Mouse (Mus musculus): Measurements from ENCODE around the gene Ydjc. TPM values are rescaled to one million over a fixed set of nuclear protein-coding genes. Genes with fewer than 3 reads are reported as not detected.
"Not testable (repeated sequence)": the region's sequence is repeated elsewhere in the genome, so short reads cannot be mapped to it uniquely, and the experiment has no call there.

The Ydjc gene
- total and polyA plus RNA-seq, 2 experiments from 2014 or later: 41.3 to 78.5 TPM

GRCm38 (mm10) chr16:17150520-17151258 is 6.3 kb downstream of the Ydjc start:
- peaks cover 5% of the 10 kb centered on the region; the same call in 1 of the 2 replicates for H3K4me1 ChIP-seq (ENCODE audit: insufficient read depth, low read length)
- H3K36me3 ChIP-seq (ENCODE audit: insufficient read depth, low read length): peaks cover 18% of the 10 kb centered on the region
- no peak for TF ChIP-seq CTCF (IDR thresholded peaks at IDR 0.05; ENCODE audit: low read depth)

GRCm38 (mm10) chr16:17151874-17152273 is 7.5 kb downstream of the Ydjc start:
- no peak overlapping the region for H3K9ac ChIP-seq (replicated peaks; ENCODE audit: low read length)
- H3K27me3 ChIP-seq (ENCODE audit: insufficient read depth, low read length): no peaks in the 10 kb centered on the region
- no peak for TF ChIP-seq CTCF (IDR thresholded peaks at IDR 0.05; ENCODE audit: low read depth)
- peaks cover 5% of the 10 kb centered on the region; the same call in 1 of the 2 replicates for H3K4me1 ChIP-seq (ENCODE audit: insufficient read depth, low read length)
- no peak overlapping the region for H3K27ac ChIP-seq
- DNase-seq (ENCODE audit: low spot score) (no peak), ATAC-seq (no peak)
- H3K9me3 ChIP-seq (ENCODE audit: low read length): no peaks in the 10 kb centered on the region
- WGBS: 96% methylated on average over 4 of the region's 4 CpGs
- no peak overlapping the region for H3K4me3 ChIP-seq (ENCODE audit: low read length)
- H3K36me3 ChIP-seq (ENCODE audit: insufficient read depth, low read length): peaks cover 18% of the 10 kb centered on the region
- no peak overlapping the region for H3K4me2 ChIP-seq (ENCODE audit: low read depth, low read length)

More at GRCm38 (mm10) chr16:17150520-17151258, 6.3 kb downstream of the Ydjc start:
- Histone ChIP-seq H3K4me2 (ENCODE audit: low read depth, low read length) (no peak overlapping the region), H3K27me3 (ENCODE audit: insufficient read depth, low read length) (no peaks in the 10 kb centered on the region), H3K9me3 (ENCODE audit: low read length) (no peaks in the 10 kb centered on the region), H3K27ac (no peak overlapping the region), H3K9ac (replicated peaks; ENCODE audit: low read length) (no peak overlapping the region), H3K4me3 (ENCODE audit: low read length) (no peak overlapping the region)
- 89% methylated on average over 7 of the region's 7 CpGs for WGBS
- DNase-seq (ENCODE audit: low spot score) (no peak), ATAC-seq (no peak)

GRCm38 (mm10) chr16:17154346-17154745 is 9.9 kb downstream of the Ydjc start:
- DNase-seq (ENCODE audit: low spot score) (no peak), ATAC-seq (no peak)
- Histone ChIP-seq H3K36me3 (ENCODE audit: insufficient read depth, low read length) (peaks cover 32% of the 10 kb centered on the region), H3K9me3 (ENCODE audit: low read length) (no peaks in the 10 kb centered on the region), H3K4me1 (ENCODE audit: insufficient read depth, low read length) (no peaks in the 10 kb centered on the region), H3K4me3 (ENCODE audit: low read length) (no peak overlapping the region), H3K27ac (no peak overlapping the region), H3K9ac (replicated peaks; ENCODE audit: low read length) (no peak overlapping the region), H3K27me3 (ENCODE audit: insufficient read depth, low read length) (no peaks in the 10 kb centered on the region), H3K4me2 (ENCODE audit: low read depth, low read length) (no peak overlapping the region)
- 93% methylated on average over 2 of the region's 2 CpGs for WGBS
- no peak for TF ChIP-seq CTCF (IDR thresholded peaks at IDR 0.05; ENCODE audit: low read depth)

GRCm38 (mm10) chr16:17165478-17165877 is 21.1 kb downstream of the Ydjc start:
- H3K9ac ChIP-seq (replicated peaks; ENCODE audit: low read length): not testable (repeated sequence)
- WGBS: 87% methylated on average over 1 of the region's 1 CpGs

GRCm38 (mm10) chr16:17167179-17167578 is 22.8 kb downstream of the Ydjc start:
- no peak overlapping the region for H3K4me3 ChIP-seq (ENCODE audit: low read length)
- H3K27ac ChIP-seq: no peak overlapping the region
- no peak overlapping the region for H3K9ac ChIP-seq (replicated peaks; ENCODE audit: low read length)
- ATAC-seq (no peak), DNase-seq (ENCODE audit: low spot score) (no peak)
- H3K4me2 ChIP-seq (ENCODE audit: low read depth, low read length): no peak overlapping the region
- no peaks in the 10 kb centered on the region for H3K9me3 ChIP-seq (ENCODE audit: low read length)
- H3K27me3 ChIP-seq (ENCODE audit: insufficient read depth, low read length): no peaks in the 10 kb centered on the region
- H3K4me1 ChIP-seq (ENCODE audit: insufficient read depth, low read length): no peaks in the 10 kb centered on the region
- no peak for TF ChIP-seq CTCF (IDR thresholded peaks at IDR 0.05; ENCODE audit: low read depth)
- H3K36me3 ChIP-seq (ENCODE audit: insufficient read depth, low read length): 0 out of 2 replicates have a peak, but pooled peaks cover 8% of the 10 kb centered on the region

More at GRCm38 (mm10) chr16:17165478-17165877, 21.1 kb downstream of the Ydjc start:
- H3K9me3 ChIP-seq (ENCODE audit: low read length); H3K36me3 ChIP-seq (ENCODE audit: insufficient read depth, low read length); DNase-seq (ENCODE audit: low spot score); ATAC-seq; H3K4me1 ChIP-seq (ENCODE audit: insufficient read depth, low read length); H3K27ac ChIP-seq; H3K27me3 ChIP-seq (ENCODE audit: insufficient read depth, low read length); H3K4me2 ChIP-seq (ENCODE audit: low read depth, low read length); H3K4me3 ChIP-seq (ENCODE audit: low read length): not testable (repeated sequence)

- WGBS: 94% methylated on average over 5 of the region's 5 CpGs
- Histone ChIP-seq H3K27me3 (ENCODE audit: insufficient read depth, low read length) (no peaks in the 10 kb centered on the region), H3K4me3 (ENCODE audit: low read length) (no peak overlapping the region), H3K9me3 (ENCODE audit: low read length) (no peaks in the 10 kb centered on the region), H3K9ac (replicated peaks; ENCODE audit: low read length) (no peak overlapping the region), H3K4me2 (ENCODE audit: low read depth, low read length) (no peak overlapping the region), H3K36me3 (ENCODE audit: insufficient read depth, low read length) (peaks cover 15% of the 10 kb centered on the region; the same call in 1 of the 2 replicates), H3K4me1 (ENCODE audit: insufficient read depth, low read length) (no peaks in the 10 kb centered on the region), H3K27ac (no peak overlapping the region)
- DNase-seq (ENCODE audit: low spot score): no peak
- ATAC-seq: no peak
- TF ChIP-seq CTCF (IDR thresholded peaks at IDR 0.05; ENCODE audit: low read depth): no peak
Observed at GRCm38 (mm10) chr16:17168049-17168448, 23.6 kb downstream of the Ydjc start.

GRCm38 (mm10) chr16:17175765-17176164 is 31.3 kb downstream of the Ydjc start:
- H3K27me3 ChIP-seq (ENCODE audit: insufficient read depth, low read length): no peaks in the 10 kb centered on the region
- no peak overlapping the region for H3K27ac ChIP-seq
- no peak overlapping the region for H3K4me3 ChIP-seq (ENCODE audit: low read length)
- no peak for TF ChIP-seq CTCF (IDR thresholded peaks at IDR 0.05; ENCODE audit: low read depth)
- H3K9me3 ChIP-seq (ENCODE audit: low read length): no peaks in the 10 kb centered on the region
- 95% methylated on average over 2 of the region's 2 CpGs for WGBS
- no peaks in the 10 kb centered on the region for H3K4me1 ChIP-seq (ENCODE audit: insufficient read depth, low read length)
- H3K9ac ChIP-seq (replicated peaks; ENCODE audit: low read length): no peak overlapping the region
- no peak for DNase-seq (ENCODE audit: low spot score)
- no peak for ATAC-seq
- H3K36me3 ChIP-seq (ENCODE audit: insufficient read depth, low read length): peaks cover 14% of the 10 kb centered on the region; the same call in 1 of the 2 replicates
- H3K4me2 ChIP-seq (ENCODE audit: low read depth, low read length): no peak overlapping the region

Measured in hindbrain, postnatal 0 days (tissue).